Mouse (Mus musculus) liver, adult 2 months (tissue): ENCODE data around the gene Fgf23.

Source experiments
- CTCF ChIP-seq: fragments of 200-500 bp; IDR thresholded peaks from 2 replicates; pipeline ENCODE4 v1.5.1; 2011; ENCODE audit warnings: low read depth, low read length, control low read depth
- POLR2A ChIP-seq: fragments of 200-500 bp; IDR thresholded peaks from 2 replicates; pipeline ENCODE4 v1.6.1; 2011; ENCODE audit warnings: low read length, control low read depth; ENCODE audit not compliant: insufficient read depth; ENCODE audit errors: extremely low read depth

- TF ChIP-seq POLR2A (no peak), CTCF (no peak)
Measured at GRCm38 (mm10) chr6:127050847-127051246, 21.9 kb upstream of the Fgf23 start.
